Mouse (Mus musculus) embryonic stem cell, embryonic (primary cell): ENCODE data around the gene Nfatc4.

ENCODE experiments used
- CTCF ChIA-PET, 4 experiments: fragments of 300-600 bp in 2 of 4; fragments of 350-600 bp in 2 of 4; sonication (Branson Sonifier 250); formaldehyde crosslinking; loops; one replicate each; lab custom pipeline; 2022; ENCODE audit warnings: inconsistent platforms in 2 of 4; lab: Charles Lee
- POLR2A ChIA-PET, 4 experiments: fragments of 300-600 bp in 2 of 4; fragments of 350-600 bp in 2 of 4; sonication (Branson Sonifier 250); formaldehyde crosslinking; loops; one replicate each; lab custom pipeline; 2022; ENCODE audit warnings: antibody characterized with exemption in 4 of 4, inconsistent platforms in 1 of 4; lab: Charles Lee

Gene Nfatc4

DNA sequence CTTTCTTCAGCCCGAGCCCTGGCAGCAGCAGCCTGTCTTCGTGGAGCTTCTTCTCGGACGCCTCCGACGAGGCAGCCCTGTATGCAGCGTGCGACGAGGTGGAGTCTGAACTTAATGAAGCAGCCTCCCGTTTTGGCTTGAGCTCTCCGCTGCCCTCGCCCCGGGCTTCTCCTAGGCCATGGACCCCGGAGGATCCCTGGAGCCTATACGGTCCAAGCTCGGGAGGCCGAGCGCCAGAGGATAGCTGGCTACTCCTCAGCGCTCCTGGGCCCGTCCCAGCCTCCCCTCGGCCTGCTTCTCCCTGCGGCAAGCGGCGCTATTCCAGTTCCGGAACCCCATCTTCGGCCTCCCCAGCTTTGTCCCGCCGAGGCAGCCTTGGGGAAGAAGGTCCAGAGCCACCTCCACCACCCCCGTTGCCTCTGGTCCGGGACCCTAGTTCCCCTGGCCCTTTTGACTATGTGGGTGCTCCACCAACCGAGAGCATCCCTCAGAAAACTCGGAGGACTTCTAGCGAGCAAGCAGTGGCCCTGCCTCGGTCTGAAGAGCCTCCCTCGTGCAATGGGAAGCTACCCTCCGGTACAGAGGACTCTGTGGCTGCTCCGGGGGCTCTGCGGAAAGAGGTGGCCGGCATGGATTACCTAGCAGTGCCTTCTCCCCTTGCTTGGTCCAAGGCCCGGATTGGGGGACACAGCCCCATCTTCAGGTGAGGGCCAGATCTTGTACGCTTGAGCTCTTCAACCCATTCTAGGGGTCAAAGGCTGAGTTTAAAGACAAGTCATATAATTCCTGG is 3.8 kb downstream of the Nfatc4 start:
- POLR2A ChIA-PET = interaction anchor here (0.6 to 19.1 kb wide), 28 partner anchors 8 to 155 kb away, joined by 3 to 686 read pairs (median 5); partner anchors contain the start of genes Nynrin (in 3 of the 4), Gmpr2 (in 1 of the 4), Ltb4r2 (in 1 of the 4) and Nedd8 (in 1 of the 4)
- CTCF ChIA-PET = interaction anchor here (0.6 to 6.8 kb wide), 15 partner anchors 11 to 376 kb away, joined by 3 to 55 read pairs (median 3); partner anchors contain the start of gene Nynrin (in 1 of the 4)

GRCm38 (mm10) chr14:55828716-55829263 is 5.8 kb downstream of the Nfatc4 start:
- CTCF ChIA-PET = interaction anchor here (0.5 to 3.9 kb wide), 9 partner anchors 9 to 127 kb away, joined by 3 to 24 read pairs (median 4); no protein-coding TSS in a partner anchor
- POLR2A ChIA-PET = interaction anchor here (0.6 to 19.1 kb wide), 19 partner anchors 8 to 126 kb away, joined by 3 to 686 read pairs (median 8); partner anchors contain the start of genes Nynrin (in 2 of the 4) and Khnyn (in 1 of the 4)

- ChIA-PET POLR2A (interaction anchor here (0.7 to 19.1 kb wide), 25 partner anchors 8 to 178 kb away, joined by 3 to 686 read pairs (median 8); partner anchors contain the start of genes Nynrin (in 3 of the 4) and Khnyn (in 1 of the 4)), CTCF (interaction anchor here (0.6 to 3.9 kb wide), 17 partner anchors 9 to 176 kb away, joined by 3 to 24 read pairs (median 3); partner anchors contain the start of genes Ripk3 (in 1 of the 4) and Tinf2 (in 1 of the 4))
Observed at GRCm38 (mm10) chr14:55829854-55830253, 6.9 kb downstream of the Nfatc4 start.

DNA sequence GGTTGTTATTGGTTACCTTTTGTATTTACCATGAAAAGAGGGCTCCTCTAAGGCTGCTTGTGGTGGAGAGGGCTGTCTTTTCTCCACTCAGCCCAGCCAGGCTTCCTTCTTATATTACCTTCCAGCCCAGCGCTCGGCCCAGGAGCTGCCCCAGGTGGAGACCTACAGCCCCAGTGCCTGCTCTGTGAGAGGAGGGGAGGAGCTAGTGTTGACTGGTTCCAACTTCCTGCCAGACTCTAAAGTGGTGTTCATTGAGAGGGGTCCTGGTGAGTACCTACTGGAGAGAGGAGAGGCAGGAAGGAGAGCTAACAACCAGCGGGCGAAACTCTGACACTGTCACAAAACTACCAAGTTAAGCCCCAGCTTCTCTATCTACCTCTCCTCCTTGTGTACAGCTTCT is 7.4 kb downstream of the Nfatc4 start:
- POLR2A ChIA-PET = interaction anchor here (0.6 to 19.1 kb wide), 24 partner anchors 7 to 1597 kb away, joined by 3 to 686 read pairs (median 9); partner anchors contain the start of genes Nynrin (in 3 of the 4) and Ripk3 (in 1 of the 4)
- CTCF ChIA-PET = interaction anchor here (0.7 to 3.9 kb wide), 13 partner anchors 8 to 129 kb away, joined by 3 to 24 read pairs (median 5); partner anchors contain the start of gene Ripk3 (in 1 of the 4)

GRCm38 (mm10) chr14:55833126-55833525 is 10.2 kb downstream of the Nfatc4 start:
- CTCF ChIA-PET = interaction anchor here in 2 of 4 experiments (0.6 to 1.6 kb wide), 3 partner anchors 8 to 41 kb away, joined by 4 read pairs; no protein-coding TSS in a partner anchor
- POLR2A ChIA-PET = interaction anchor here (0.6 to 10.5 kb wide), 13 partner anchors 8 to 67 kb away, joined by 3 to 358 read pairs (median 9); partner anchors contain the start of genes Nfatc4 (in 2 of the 4), Nynrin (in 2 of the 4), Khnyn (in 1 of the 4) and Sdr39u1 (in 1 of the 4)

GRCm38 (mm10) chr14:55834808-55835533 is 12.0 kb downstream of the Nfatc4 start:
- ChIA-PET CTCF (interaction anchor here (0.6 to 4.6 kb wide), 11 partner anchors 10 to 1854 kb away, joined by 3 to 16 read pairs (median 6); partner anchors contain the start of gene Nfatc4 (in 2 of the 4)), POLR2A (interaction anchor here (0.6 to 10.5 kb wide), 35 partner anchors 8 to 762 kb away, joined by 3 to 358 read pairs (median 4); partner anchors contain the start of genes Nfatc4 (in 3 of the 4), Nynrin (in 2 of the 4), Khnyn (in 1 of the 4) and Rabggta (in 1 of the 4))

- POLR2A ChIA-PET = interaction anchor here in 3 of 4 experiments (0.6 to 10.5 kb wide), 9 partner anchors 9 to 116 kb away, joined by 3 to 358 read pairs (median 22); partner anchors contain the start of genes Nfatc4 (in 2 of the 3), Nynrin (in 2 of the 3) and Rabggta (in 1 of the 3)
Observed at GRCm38 (mm10) chr14:55838312-55838711, 15.4 kb downstream of the Nfatc4 start.

GRCm38 (mm10) chr14:55838740-55839139 is 15.8 kb downstream of the Nfatc4 start:
- CTCF ChIA-PET = interaction anchor here in 3 of 4 experiments (0.6 to 4.9 kb wide), 9 partner anchors 8 to 29 kb away, joined by 3 to 29 read pairs (median 7); partner anchors contain the start of genes Nfatc4 (in 1 of the 3) and Nynrin (in 1 of the 3)
- POLR2A ChIA-PET = interaction anchor here in 3 of 4 experiments (1.5 to 10.5 kb wide), 6 partner anchors 14 to 34 kb away, joined by 4 to 358 read pairs (median 110); partner anchors contain the start of genes Nfatc4 (in 2 of the 3) and Nynrin (in 2 of the 3)

More at GRCm38 (mm10) chr14:55838312-55838711, 15.4 kb downstream of the Nfatc4 start:
- CTCF ChIA-PET = interaction anchor here (0.7 to 4.9 kb wide), 15 partner anchors 8 to 81 kb away, joined by 3 to 29 read pairs (median 4); partner anchors contain the start of genes Nfatc4 (in 1 of the 4) and Nynrin (in 1 of the 4)

DNA sequence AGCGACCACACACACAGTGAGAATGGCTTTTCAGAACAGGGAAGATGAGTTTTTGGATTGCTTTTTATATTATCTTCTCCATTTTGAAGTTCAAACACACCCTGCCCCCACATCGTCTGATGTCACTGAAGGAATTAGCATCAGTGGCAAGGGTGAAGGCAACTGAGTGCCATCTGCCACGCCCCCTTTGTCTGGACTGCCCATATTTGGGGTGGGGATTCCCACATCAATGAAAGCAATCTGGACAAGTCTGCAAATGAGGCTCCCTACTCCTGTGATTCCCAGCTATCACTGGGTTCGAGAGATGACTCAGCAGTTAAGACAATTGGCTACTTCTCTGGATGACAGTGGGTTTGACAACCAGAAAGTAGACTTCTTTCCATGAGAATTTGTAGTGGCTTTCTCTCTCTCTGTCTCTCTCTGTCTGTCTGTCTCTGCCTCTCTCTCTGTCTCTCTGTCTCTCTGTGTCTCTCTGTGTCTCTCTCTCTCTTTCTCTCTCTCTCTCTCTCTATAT is 18.0 kb downstream of the Nfatc4 start:
- CTCF ChIA-PET = interaction anchor here in 3 of 4 experiments (0.7 to 4.9 kb wide), 8 partner anchors 10 to 39 kb away, joined by 3 to 29 read pairs (median 6); no protein-coding TSS in a partner anchor

GRCm38 (mm10) chr14:55842794-55843193 is 19.9 kb downstream of the Nfatc4 start:
- CTCF ChIA-PET = interaction anchor here in 1 of 4 experiments (0.6 kb wide), 1 partner anchor 31 kb away, joined by 3 read pairs; no protein-coding TSS in a partner anchor
- POLR2A ChIA-PET = interaction anchor here in 2 of 4 experiments (0.9 to 10.5 kb wide), 5 partner anchors 8 to 19 kb away, joined by 3 to 167 read pairs (median 13); partner anchors contain the start of genes Nynrin (in 2 of the 2) and Nfatc4 (in 1 of the 2)

More for the DNA sequence above, 18.0 kb downstream of the Nfatc4 start:
- POLR2A ChIA-PET = interaction anchor here (0.6 to 10.5 kb wide), 14 partner anchors 9 to 91 kb away, joined by 3 to 358 read pairs (median 5); partner anchors contain the start of genes Nfatc4 (in 2 of the 4) and Nynrin (in 2 of the 4)

DNA sequence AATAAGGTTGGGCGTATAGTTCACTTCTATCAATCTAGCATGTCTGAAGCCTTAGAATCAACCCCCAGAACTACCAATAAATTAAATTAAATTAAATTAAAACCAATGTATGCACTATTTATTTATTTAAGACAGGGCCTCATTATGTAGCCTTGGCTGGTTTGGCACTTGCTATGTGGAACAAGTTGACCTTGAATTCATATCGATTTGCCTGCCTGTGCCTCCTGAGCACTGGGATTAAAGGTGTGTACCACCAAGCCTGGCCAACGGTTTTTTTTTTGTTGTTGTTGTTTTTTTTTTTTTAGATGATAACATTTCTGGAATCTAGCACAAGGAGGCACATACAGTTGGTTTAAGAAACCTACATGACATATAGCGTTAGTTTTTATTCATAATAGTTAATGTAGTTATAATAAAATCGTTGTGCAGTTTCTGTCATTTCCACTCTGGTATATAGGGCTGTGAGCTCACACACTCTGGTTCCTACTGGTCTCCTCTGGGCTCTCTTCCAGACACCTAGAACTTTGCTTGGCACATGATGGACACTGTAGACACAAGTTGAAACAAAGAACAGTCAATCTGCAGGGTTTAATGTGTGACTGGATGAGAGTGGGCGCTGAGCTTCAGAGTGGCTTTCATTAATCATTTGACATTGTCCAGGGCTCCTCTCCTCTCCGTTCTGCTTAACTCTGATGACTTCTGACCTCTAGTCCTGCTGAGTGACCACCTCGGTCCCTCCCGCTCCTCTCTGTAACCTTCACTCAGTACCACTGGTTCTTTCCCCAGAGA is 22.8 kb downstream of the Nfatc4 start:
- ChIA-PET POLR2A (interaction anchor here in 3 of 4 experiments (0.5 to 5.4 kb wide), 7 partner anchors 7 to 28 kb away, joined by 3 to 36 read pairs (median 4); partner anchors contain the start of gene Nynrin (in 1 of the 3)), CTCF (interaction anchor here in 2 of 4 experiments (1.0 to 1.7 kb wide), 4 partner anchors 11 to 22 kb away, joined by 3 to 6 read pairs (median 4); no protein-coding TSS in a partner anchor)

- POLR2A ChIA-PET = interaction anchor here (0.7 to 25.9 kb wide), 34 partner anchors 9 to 311 kb away, joined by 3 to 686 read pairs (median 6); partner anchors contain the start of genes Nfatc4 (in 3 of the 4), Cbln3 (in 1 of the 4), Gmpr2 (in 1 of the 4) and Nedd8 (in 1 of the 4)
- CTCF ChIA-PET = interaction anchor here in 3 of 4 experiments (0.6 to 7.3 kb wide), 9 partner anchors 12 to 689 kb away, joined by 3 to 71 read pairs (median 3); no protein-coding TSS in a partner anchor
Observed at GRCm38 (mm10) chr14:55850885-55851284, 27.9 kb downstream of the Nfatc4 start.

GRCm38 (mm10) chr14:55852646-55853551 is 30.0 kb downstream of the Nfatc4 start:
- ChIA-PET POLR2A (interaction anchor here (0.5 to 25.9 kb wide), 39 partner anchors 9 to 767 kb away, joined by 3 to 686 read pairs (median 6); partner anchors contain the start of genes Nfatc4 (in 2 of the 4), Ripk3 (in 2 of the 4), A730061H03Rik (in 1 of the 4) and Gmpr2 (in 1 of the 4)), CTCF (interaction anchor here (0.6 to 7.3 kb wide), 19 partner anchors 10 to 292 kb away, joined by 3 to 71 read pairs (median 4); partner anchors contain the start of gene Nfatc4 (in 1 of the 4))
